Mouse (Mus musculus): ENCODE data around the gene Ankrd17. TPM values are rescaled to one million over a fixed set of nuclear protein-coding genes. Genes with fewer than 3 reads are reported as not detected.
"Not testable (repeated sequence)": the region's sequence is repeated elsewhere in the genome, so short reads cannot be mapped to it uniquely, and the experiment has no call there.

Ankrd17 gene
- total RNA-seq, 2 experiments from 2014 or later: 88.8 to 91.5 TPM

- DNase-seq: no peak
These were observed 27.9 kb downstream of the Ankrd17 start for GRCm38 (mm10) chr5:90338177-90339091.

- DNase-seq: no peak
These were observed 33.9 kb downstream of the Ankrd17 start for GRCm38 (mm10) chr5:90332478-90332877.

- DNase-seq: no peak
These were observed 35.3 kb downstream of the Ankrd17 start for GRCm38 (mm10) chr5:90331071-90331470.

GRCm38 (mm10) chr5:90298396-90298795 is 68.0 kb downstream of the Ankrd17 start:
- no peak for DNase-seq

GRCm38 (mm10) chr5:90289887-90290286 is 76.5 kb downstream of the Ankrd17 start:
- no peak for DNase-seq

GRCm38 (mm10) chr5:90286559-90286958 is 79.8 kb downstream of the Ankrd17 start:
- peak; percentile 46 to 55 for DNase-seq

- DNase-seq: no peak
These were observed 86.3 kb downstream of the Ankrd17 start for GRCm38 (mm10) chr5:90280061-90280460.

- no peak for DNase-seq
These were observed 87.0 kb downstream of the Ankrd17 start for GRCm38 (mm10) chr5:90279418-90279817.

- DNase-seq: peak; percentile 19 to 37
These were observed 88.9 kb downstream of the Ankrd17 start for GRCm38 (mm10) chr5:90277443-90277842.

GRCm38 (mm10) chr5:90274806-90275205 is 91.6 kb downstream of the Ankrd17 start:
- DNase-seq: no peak

- not testable (repeated sequence) for DNase-seq
These were observed 104.1 kb downstream of the Ankrd17 start for GRCm38 (mm10) chr5:90262230-90262629.

- DNase-seq: no peak
These were observed 109.4 kb downstream of the Ankrd17 start for GRCm38 (mm10) chr5:90257023-90257422.

GRCm38 (mm10) chr5:90247503-90247902 is 118.9 kb downstream of the Ankrd17 start:
- DNase-seq: no peak

- DNase-seq: no peak
These were observed 119.4 kb downstream of the Ankrd17 start for GRCm38 (mm10) chr5:90246987-90247386.

- DNase-seq: no peak
These were observed 119.8 kb downstream of the Ankrd17 start for GRCm38 (mm10) chr5:90246567-90246966.

GRCm38 (mm10) chr5:90245416-90245815 is 121.0 kb downstream of the Ankrd17 start:
- DNase-seq: no peak

GRCm38 (mm10) chr5:90235217-90235616 is 131.2 kb downstream of the Ankrd17 start:
- no peak for DNase-seq

GRCm38 (mm10) chr5:90233305-90233704 is 133.1 kb downstream of the Ankrd17 start:
- no peak for DNase-seq

GRCm38 (mm10) chr5:90229760-90230159 is 136.6 kb downstream of the Ankrd17 start:
- no peak for DNase-seq

- no peak for DNase-seq
These were observed 139.7 kb downstream of the Ankrd17 start for GRCm38 (mm10) chr5:90226696-90227095.

- no peak for DNase-seq
These were observed 141.6 kb downstream of the Ankrd17 start for GRCm38 (mm10) chr5:90224730-90225129.

GRCm38 (mm10) chr5:90223534-90224381 is 142.6 kb downstream of the Ankrd17 start, which contains the start of gene Cox18:
Gene Cox18 (minus strand): TSS chr5:90224001.
- DNase-seq: peak; percentile 99 to 100

- DNase-seq: no peak
These were observed 143.4 kb downstream of the Ankrd17 start for GRCm38 (mm10) chr5:90222937-90223336.
